Mouse (Mus musculus): Measurements from ENCODE around the gene Il15.

DNA sequence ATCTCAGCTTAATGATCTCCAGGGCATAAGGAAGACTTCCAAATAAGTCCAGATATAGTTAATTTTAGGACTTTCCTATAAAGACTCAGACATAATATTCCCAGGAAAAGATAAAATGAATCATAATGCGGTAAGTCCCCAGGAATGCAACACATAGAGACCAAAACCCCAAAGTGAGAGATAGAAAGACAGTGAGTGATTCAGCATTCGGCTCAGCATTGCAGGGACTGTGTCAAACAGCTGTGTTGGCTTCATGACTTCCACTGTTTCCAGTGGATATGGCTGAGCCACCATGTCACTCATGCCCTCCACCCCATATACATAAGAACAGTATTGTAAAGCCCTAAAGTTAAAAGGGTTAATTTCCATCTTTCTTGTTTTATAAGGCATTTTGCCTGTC, 106.8 kb downstream of the Il15 start:
- no peak for TF ChIP-seq POLR2A (IDR thresholded peaks at IDR 0.05; ENCODE audit: insufficient read depth, low read length)
- no peak for TF ChIP-seq CTCF (IDR thresholded peaks at IDR 0.05; ENCODE audit: low read depth, low read length)
